Mouse (Mus musculus) G1E-ER4 (cell line): ENCODE data around the gene Abcf3. TPM values are rescaled to one million over a fixed set of nuclear protein-coding genes. Genes with fewer than 3 reads are reported as not detected.
A peak's percentile ranks its signal among the peaks of the same experiment; 100 is the strongest.

Source experiments
- GATA1 ChIP-seq: IDR thresholded peaks from one replicate; pipeline ENCODE4 v1.8.0; 2012; ENCODE audit warnings: low read length, inconsistent platforms
- polyA plus RNA-seq: library from polyadenylated mRNA; stranded (reverse); fragments of >175 nt; gene quantifications from 2 replicates; pipeline ENCODE4 v1.2.3, GENCODE M21; 2012

Gene Abcf3
- polyA plus RNA-seq, 1 experiment = 31.7 TPM

DNA sequence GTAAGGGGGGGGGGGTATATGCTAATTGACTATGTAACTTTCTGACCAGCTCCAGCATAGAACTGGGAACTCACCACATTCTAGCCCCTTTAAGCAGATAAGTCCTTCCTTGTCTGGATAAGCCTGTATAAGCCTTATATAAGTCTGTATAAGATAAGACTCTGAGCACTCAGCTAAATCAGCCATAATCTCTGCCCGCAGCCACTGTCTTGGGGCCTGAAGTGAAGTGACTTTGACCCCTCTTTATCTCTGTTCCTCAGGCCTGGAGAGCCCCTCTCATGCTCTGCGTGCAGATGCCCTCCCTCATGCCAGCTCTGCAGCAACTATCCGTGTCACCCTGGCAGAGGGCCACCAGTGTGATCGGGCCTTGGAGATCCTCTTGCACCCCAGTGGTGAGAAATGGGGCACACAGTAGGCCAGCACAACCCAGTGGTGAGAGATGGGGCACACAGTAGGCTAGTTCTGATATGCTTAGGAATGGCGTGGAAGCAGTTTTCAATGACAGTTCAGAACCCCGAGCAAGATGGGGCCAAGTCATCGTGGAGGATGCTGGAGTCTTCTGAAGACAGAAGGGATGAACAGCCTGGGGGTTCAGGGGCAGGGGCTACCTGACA lies 46.8 kb downstream of the Abcf3 start:
- peak; percentile 97 for TF ChIP-seq GATA1

DNA sequence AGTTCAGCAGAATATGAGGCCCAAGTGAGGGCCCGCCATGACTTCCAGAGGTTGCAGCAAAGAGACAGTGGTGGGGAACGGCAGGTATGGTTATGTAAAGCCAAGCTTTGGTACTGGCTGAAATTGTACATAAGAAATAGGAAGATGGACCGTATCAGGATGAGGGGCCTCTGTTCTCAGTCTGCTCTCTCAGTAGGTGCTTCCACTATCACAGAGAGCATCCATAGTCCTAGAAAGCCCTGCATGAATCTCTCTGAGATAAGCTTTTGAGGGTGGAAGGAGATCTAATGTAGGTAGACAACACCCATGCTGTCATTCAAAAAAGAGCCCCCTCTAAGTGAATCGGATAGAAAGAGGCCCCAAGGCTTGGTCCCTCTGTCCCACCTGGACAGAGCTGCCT lies 47.4 kb downstream of the Abcf3 start:
- TF ChIP-seq GATA1 = no peak

DNA sequence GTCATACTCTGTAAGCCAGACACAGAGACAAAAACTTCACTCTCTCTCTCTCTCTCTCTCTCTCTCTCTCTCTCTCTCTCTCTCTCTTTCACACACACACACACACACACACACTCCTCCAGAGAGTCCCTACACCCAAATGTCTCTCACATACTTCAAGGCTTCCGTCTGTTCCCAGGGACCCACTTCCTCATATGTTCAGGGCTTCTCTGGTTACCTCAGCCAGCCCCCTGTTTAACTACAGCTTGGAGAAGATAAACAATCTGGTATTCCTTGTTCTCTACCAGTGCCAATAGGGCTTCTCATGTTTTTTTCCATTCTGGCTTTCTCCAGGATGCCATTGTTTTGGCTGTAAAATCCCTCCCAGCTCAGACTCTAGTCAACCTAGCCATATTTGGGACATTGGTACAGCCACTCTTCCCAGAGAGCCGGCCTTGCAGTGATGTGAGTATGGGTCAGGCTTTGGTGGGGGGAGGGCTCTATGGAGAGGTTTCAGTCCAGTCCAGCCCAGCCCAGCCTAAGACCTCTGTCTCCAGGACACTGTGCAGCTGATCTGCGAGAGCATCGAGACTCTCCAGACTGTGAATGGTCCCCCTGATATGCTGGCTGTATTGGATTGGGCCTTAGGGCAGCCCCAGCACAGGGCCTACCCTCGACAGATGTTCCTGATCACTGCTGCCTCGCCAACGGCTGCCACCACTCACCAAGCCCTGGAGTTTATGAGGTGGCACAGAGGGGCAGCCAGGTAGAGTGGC lies 48.5 kb downstream of the Abcf3 start:
- no peak for TF ChIP-seq GATA1

DNA sequence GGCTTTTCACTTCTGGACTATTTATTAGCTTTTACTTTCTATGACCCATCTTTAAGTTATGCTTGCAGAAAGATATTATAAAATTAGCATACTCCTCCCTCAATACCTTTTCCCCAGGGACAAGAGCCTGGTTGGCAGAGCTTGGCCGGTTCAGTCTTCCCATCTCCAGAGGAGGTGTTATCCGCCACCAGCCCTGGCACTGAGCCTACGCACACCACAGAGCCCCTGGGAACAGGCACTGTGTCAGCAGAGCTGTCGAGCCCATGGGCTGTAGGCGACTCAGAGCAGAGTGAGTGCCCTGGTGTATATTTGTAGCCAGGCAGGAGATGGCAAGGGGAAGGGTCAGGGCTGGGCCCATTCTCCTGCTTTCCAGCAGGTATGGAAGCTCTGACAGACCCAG lies 52.1 kb downstream of the Abcf3 start:
- TF ChIP-seq GATA1 = no peak

GRCm38 (mm10) chr16:20604705-20605104 lies 56.3 kb downstream of the Abcf3 start:
- TF ChIP-seq GATA1 = no peak

- no peak for TF ChIP-seq GATA1
These were observed 62.4 kb downstream of the Abcf3 start for GRCm38 (mm10) chr16:20610501-20611356.

Other genes starting within 250 kb of the Abcf3 start
- gene Parl, start 246.2 kb upstream of the Abcf3 start, polyA plus RNA-seq = 227 and 416 TPM in 2 replicates
- gene Cyp2ab1, start 223.2 kb upstream of the Abcf3 start, polyA plus RNA-seq = not detected in 2 replicates
- gene Abcc5, start 122.2 kb upstream of the Abcf3 start, polyA plus RNA-seq = 5.3 and 6.1 TPM in 2 replicates
- 37.0 and 41.0 TPM in 2 replicates for gene Eif2b5, start 49.8 kb upstream of the Abcf3 start, polyA plus RNA-seq
- 27.3 and 29.1 TPM in 2 replicates for gene Dvl3, start 31.6 kb upstream of the Abcf3 start, polyA plus RNA-seq
- 66.4 and 77.9 TPM in 2 replicates for gene Ap2m1, start 13.1 kb upstream of the Abcf3 start, polyA plus RNA-seq
- 0.06 and 0.13 TPM in 2 replicates for gene Vwa5b2, start 40.9 kb downstream of the Abcf3 start, polyA plus RNA-seq
- gene Eef1akmt4, start 63.0 kb downstream of the Abcf3 start, polyA plus RNA-seq = 4.2 and 14.3 TPM in 2 replicates
- gene Gm49333, start 63.0 kb downstream of the Abcf3 start, polyA plus RNA-seq = not detected in 2 replicates
- gene Alg3, start 63.2 kb downstream of the Abcf3 start, polyA plus RNA-seq = 11.5 and 15.2 TPM in 2 replicates
- gene Camk2n2, start 72.7 kb downstream of the Abcf3 start, polyA plus RNA-seq = 0.71 and 0.84 TPM in 2 replicates
- gene Ece2, start 81.3 kb downstream of the Abcf3 start, polyA plus RNA-seq = not detected in 2 replicates
- 341 and 527 TPM in 2 replicates for gene Psmd2, start 103.1 kb downstream of the Abcf3 start, polyA plus RNA-seq
- gene Eif4g1, start 119.7 kb downstream of the Abcf3 start, polyA plus RNA-seq = 1,202 and 1,405 TPM in 2 replicates
- gene Fam131a, start 144.7 kb downstream of the Abcf3 start, polyA plus RNA-seq = 8.3 and 10.6 TPM in 2 replicates
- 3.3 and 6.9 TPM in 2 replicates for gene Polr2h, start 169.1 kb downstream of the Abcf3 start, polyA plus RNA-seq
- 20.2 and 45.4 TPM in 2 replicates for gene Clcn2, start 169.2 kb downstream of the Abcf3 start, polyA plus RNA-seq
- not detected in 2 replicates for gene Chrd, start 184.6 kb downstream of the Abcf3 start, polyA plus RNA-seq
- not detected in 2 replicates for gene Thpo, start 185.9 kb downstream of the Abcf3 start, polyA plus RNA-seq